Mouse (Mus musculus) MEL (cell line): ENCODE data around the gene Atxn2. TPM values are rescaled to one million over a fixed set of nuclear protein-coding genes. Genes with fewer than 3 reads are reported as not detected.
A peak's percentile ranks its signal among the peaks of the same experiment; 100 is the strongest.

Source experiments
- DNase-seq: peaks from one replicate; pipeline ENCODE4 v3.0.0; 2011; ENCODE audit warnings: low read depth, low spot score
- H3K27ac ChIP-seq: 2 replicates; pipeline ENCODE4 v1.5.1; 2012; ENCODE audit warnings: low read depth, mild to moderate bottlenecking, control low read depth, low read length, moderate library complexity; ENCODE audit not compliant: control insufficient read depth
- H3K27me3 ChIP-seq, 2 experiments: fragments of 150-350 bp in 1 of 2; sonication (generic) in 1 of 2; 2 replicates each; pipeline ENCODE4 v1.6.1; 2012; ENCODE audit warnings: low read length in 2 of 2, mild to moderate bottlenecking in 2 of 2, improper control_type of control experiment in 1 of 2, moderate library complexity in 1 of 2; ENCODE audit not compliant: insufficient read depth in 2 of 2, control insufficient read depth in 1 of 2
- H3K36me3 ChIP-seq, 2 experiments: 2 replicates each; pipeline ENCODE4 v1.6.1; 2012 to 2014; ENCODE audit warnings: low read length in 2 of 2, improper control_type of control experiment in 1 of 2, inconsistent platforms in 1 of 2, mild to moderate bottlenecking in 1 of 2; ENCODE audit not compliant: insufficient read depth in 2 of 2, control insufficient read depth in 1 of 2
- H3K4me1 ChIP-seq, 2 experiments: fragments of 150-350 bp in 1 of 2; sonication (generic) in 1 of 2; 2 replicates each; pipeline ENCODE4 v1.6.1; 2012; ENCODE audit warnings: low read length in 2 of 2, improper control_type of control experiment in 1 of 2, mild to moderate bottlenecking in 1 of 2; ENCODE audit not compliant: insufficient read depth in 2 of 2, control insufficient read depth in 1 of 2
- H3K4me3 ChIP-seq, 2 experiments: fragments of 150-350 bp in 1 of 2; sonication (generic) in 1 of 2; 2 replicates each; pipeline ENCODE4 v1.5.1; 2012; ENCODE audit warnings: low read depth in 2 of 2, low read length in 2 of 2, mild to moderate bottlenecking in 2 of 2, moderate library complexity in 2 of 2, control low read depth in 1 of 2, improper control_type of control experiment in 1 of 2; ENCODE audit not compliant: control insufficient read depth in 1 of 2, insufficient read depth in 1 of 2
- H3K79me2 ChIP-seq: 2 replicates; pipeline ENCODE4 v1.6.1; 2012; ENCODE audit warnings: mild to moderate bottlenecking, low read length, moderate library complexity; ENCODE audit not compliant: control insufficient read depth, poor library complexity, insufficient read depth
- H3K9ac ChIP-seq: 2 replicates; pipeline ENCODE4 v1.6.1; 2012; ENCODE audit warnings: low read depth, mild to moderate bottlenecking, control low read depth, low read length, moderate library complexity; ENCODE audit not compliant: control insufficient read depth, poor library complexity, severe bottlenecking
- H3K9me3 ChIP-seq: fragments of 150-350 bp; sonication (generic); replicated peaks from 2 replicates; pipeline ENCODE4 v1.6.1; 2012; ENCODE audit warnings: mild to moderate bottlenecking, low read length, improper control_type of control experiment, moderate library complexity; ENCODE audit not compliant: insufficient read depth
- BHLHE40 ChIP-seq: IDR thresholded peaks from 2 replicates; pipeline ENCODE4 v1.6.1; 2012; ENCODE audit warnings: low read depth, mild to moderate bottlenecking, inconsistent platforms, low read length, improper control_type of control experiment, borderline replicate concordance
- CHD2 ChIP-seq: IDR thresholded peaks from 2 replicates; pipeline ENCODE4 v1.6.1; 2011; ENCODE audit warnings: low read length, improper control_type of control experiment
- CTCF ChIP-seq, 3 experiments: IDR thresholded peaks in 2 of 3; conservative IDR thresholded peaks in 1 of 3; 2 replicates each; pipeline ENCODE4 v1.5.1; 2011 to 2012; ENCODE audit warnings: low read length in 3 of 3, low read depth in 2 of 3, mild to moderate bottlenecking in 2 of 3, improper control_type of control experiment in 1 of 3, inconsistent platforms in 1 of 3, mixed read lengths in 1 of 3, moderate library complexity in 1 of 3; ENCODE audit not compliant: control insufficient read depth in 1 of 3, insufficient read depth in 1 of 3, poor library complexity in 1 of 3, severe bottlenecking in 1 of 3
- E2F4 ChIP-seq: IDR thresholded peaks from 2 replicates; pipeline ENCODE4 v1.6.1; 2011; ENCODE audit warnings: low read depth, low read length, improper control_type of control experiment, borderline replicate concordance
- EP300 ChIP-seq, 2 experiments: IDR thresholded peaks; 2 replicates each; pipeline ENCODE4 v1.6.1; 2011; ENCODE audit warnings: improper control_type of control experiment in 2 of 2, low read length in 2 of 2, low read depth in 1 of 2, mild to moderate bottlenecking in 1 of 2
- ETS1 ChIP-seq: IDR thresholded peaks from 2 replicates; pipeline ENCODE4 v1.6.1; 2012; ENCODE audit warnings: low read depth, mild to moderate bottlenecking, inconsistent platforms, low read length, improper control_type of control experiment, moderate library complexity
- GABPA ChIP-seq: IDR thresholded peaks from 2 replicates; pipeline ENCODE4 v1.6.1; 2012; ENCODE audit warnings: low read depth, mild to moderate bottlenecking, inconsistent platforms, low read length, improper control_type of control experiment, moderate library complexity
- GATA1 ChIP-seq: IDR thresholded peaks from 2 replicates; pipeline ENCODE4 v1.6.1; 2011; ENCODE audit warnings: low read depth, low read length, improper control_type of control experiment
- HCFC1 ChIP-seq: IDR thresholded peaks from 2 replicates; pipeline ENCODE4 v1.6.1; 2012; ENCODE audit warnings: low read depth, mild to moderate bottlenecking, inconsistent platforms, low read length, improper control_type of control experiment, moderate library complexity
- JUND ChIP-seq: IDR thresholded peaks from 2 replicates; pipeline ENCODE4 v1.6.1; 2011; ENCODE audit warnings: low read depth, mild to moderate bottlenecking, improper control_type of control experiment, low read length
- MAFK ChIP-seq: IDR thresholded peaks from 2 replicates; pipeline ENCODE4 v1.6.1; 2011; ENCODE audit warnings: low read depth, mild to moderate bottlenecking, low read length, improper control_type of control experiment, borderline replicate concordance
- MAZ ChIP-seq: IDR thresholded peaks from 2 replicates; pipeline ENCODE4 v1.6.1; 2012; ENCODE audit warnings: low read depth, mild to moderate bottlenecking, inconsistent platforms, low read length, improper control_type of control experiment
- MEF2A ChIP-seq: IDR thresholded peaks from 2 replicates; pipeline ENCODE4 v1.6.1; 2014; ENCODE audit warnings: low read depth, mild to moderate bottlenecking, inconsistent platforms, low read length, improper control_type of control experiment; ENCODE audit not compliant: poor library complexity, insufficient replicate concordance, severe bottlenecking; ENCODE audit errors: extremely low read depth
- MYB ChIP-seq: IDR thresholded peaks from 2 replicates; pipeline ENCODE4 v1.6.1; 2011; ENCODE audit warnings: mild to moderate bottlenecking, low read depth, low read length, improper control_type of control experiment
- MYC ChIP-seq: IDR thresholded peaks from 2 replicates; pipeline ENCODE4 v1.6.1; 2011; ENCODE audit warnings: low read depth, mild to moderate bottlenecking, low read length, improper control_type of control experiment, moderate library complexity
- NRF1 ChIP-seq: IDR thresholded peaks from 2 replicates; pipeline ENCODE4 v1.6.1; 2014; ENCODE audit warnings: low read depth, mild to moderate bottlenecking, inconsistent platforms, low read length, improper control_type of control experiment, moderate library complexity; ENCODE audit not compliant: poor library complexity, insufficient read depth, severe bottlenecking
- POLR2AphosphoS2 ChIP-seq: IDR thresholded peaks from 2 replicates; pipeline ENCODE4 v1.6.1; 2011; ENCODE audit warnings: low read length, improper control_type of control experiment
- POLR2AphosphoS5 ChIP-seq: IDR thresholded peaks from 2 replicates; pipeline ENCODE4 v1.6.1; 2012; ENCODE audit warnings: low read depth, borderline replicate concordance, mild to moderate bottlenecking, inconsistent platforms, low read length, moderate library complexity, mixed read lengths
- SIN3A ChIP-seq: IDR thresholded peaks from 2 replicates; pipeline ENCODE4 v1.6.1; 2012; ENCODE audit warnings: low read length, improper control_type of control experiment, inconsistent platforms
- TAL1 ChIP-seq: IDR thresholded peaks from 2 replicates; pipeline ENCODE4 v1.6.1; 2012; ENCODE audit warnings: mild to moderate bottlenecking, inconsistent platforms, low read length, moderate library complexity, mixed read lengths
- TCF12 ChIP-seq: IDR thresholded peaks from 2 replicates; pipeline ENCODE4 v1.6.1; 2014; ENCODE audit warnings: low read depth, mild to moderate bottlenecking, inconsistent platforms, low read length, improper control_type of control experiment, moderate library complexity
- USF1 ChIP-seq: IDR thresholded peaks from 2 replicates; pipeline ENCODE4 v1.6.1; 2014; ENCODE audit warnings: low read depth, mild to moderate bottlenecking, inconsistent platforms, low read length, improper control_type of control experiment, moderate library complexity
- USF2 ChIP-seq, 2 experiments: IDR thresholded peaks; 2 replicates each; pipeline ENCODE4 v1.6.1; 2011 to 2012; ENCODE audit warnings: improper control_type of control experiment in 2 of 2, low read length in 2 of 2, borderline replicate concordance in 1 of 2, inconsistent platforms in 1 of 2, low read depth in 1 of 2, mild to moderate bottlenecking in 1 of 2; ENCODE audit not compliant: insufficient read depth in 1 of 2
- ZKSCAN1 ChIP-seq: IDR thresholded peaks from 2 replicates; pipeline ENCODE4 v1.6.1; 2012; ENCODE audit warnings: low read depth, mild to moderate bottlenecking, inconsistent platforms, low read length, improper control_type of control experiment, moderate library complexity
- polyA plus RNA-seq, 2 experiments: library from polyadenylated mRNA; stranded (reverse) in 1 of 2; unstranded in 1 of 2; fragments of >175 nt in 1 of 2; fragments of >200 nt in 1 of 2; gene quantifications; 2 replicates each; pipeline versions ENCODE4 v1.2.1 to v1.2.4; 2012; ENCODE audit warnings: low replicate concordance in 2 of 2, low read depth in 1 of 2; ENCODE audit not compliant: insufficient read length in 2 of 2, insufficient read depth in 1 of 2, missing spikeins in 1 of 2
- total RNA-seq: library from RNA; depleted of rRNA; stranded (reverse); fragments of 300-350 nt; gene quantifications from 2 replicates; pipeline ENCODE4 v1.2.3, GENCODE M21; 2012

The Atxn2 gene
- total and polyA plus RNA-seq, 3 experiments = 16.3 to 476 (median 85.4) TPM

DNA sequence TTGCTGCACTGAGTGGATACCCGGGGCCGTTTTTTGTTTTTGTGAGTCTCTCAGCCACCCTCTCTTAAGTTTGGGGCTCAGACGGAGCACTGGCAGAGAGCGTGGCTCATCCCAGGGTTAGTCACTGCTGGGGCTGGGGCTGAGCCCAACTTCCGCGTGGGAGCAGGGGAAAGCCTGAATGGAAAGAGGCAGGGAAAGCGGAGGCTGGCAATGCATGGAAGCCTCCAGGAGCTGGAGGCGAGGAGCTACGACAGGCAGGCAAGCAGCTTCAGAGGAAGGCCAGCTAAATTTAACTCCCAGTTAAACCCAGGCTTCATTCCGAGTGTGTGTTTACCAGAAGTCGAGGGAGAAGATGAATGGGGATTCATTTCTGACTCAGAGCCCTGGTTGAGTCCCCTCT, 10.6 kb upstream of the Atxn2 start:
- H3K27ac ChIP-seq = no peak overlapping the region
- no peak overlapping the region for H3K9ac ChIP-seq
- no peaks in the 10 kb centered on the region for H3K9me3 ChIP-seq
- H3K79me2 ChIP-seq = no peaks in the 10 kb centered on the region
- H3K4me3 ChIP-seq = no peak overlapping the region
- peaks cover 0 to 7% of the 10 kb centered on the region in 2 experiments; a peak in 2 of 4 replicates for H3K36me3 ChIP-seq
- H3K4me1 ChIP-seq = peaks cover 7 to 10% of the 10 kb centered on the region in 2 experiments; a peak in 3 of 4 replicates
- no peaks in the 10 kb centered on the region for H3K27me3 ChIP-seq
- DNase-seq = no peak
- TF ChIP-seq SIN3A = no peak

DNA sequence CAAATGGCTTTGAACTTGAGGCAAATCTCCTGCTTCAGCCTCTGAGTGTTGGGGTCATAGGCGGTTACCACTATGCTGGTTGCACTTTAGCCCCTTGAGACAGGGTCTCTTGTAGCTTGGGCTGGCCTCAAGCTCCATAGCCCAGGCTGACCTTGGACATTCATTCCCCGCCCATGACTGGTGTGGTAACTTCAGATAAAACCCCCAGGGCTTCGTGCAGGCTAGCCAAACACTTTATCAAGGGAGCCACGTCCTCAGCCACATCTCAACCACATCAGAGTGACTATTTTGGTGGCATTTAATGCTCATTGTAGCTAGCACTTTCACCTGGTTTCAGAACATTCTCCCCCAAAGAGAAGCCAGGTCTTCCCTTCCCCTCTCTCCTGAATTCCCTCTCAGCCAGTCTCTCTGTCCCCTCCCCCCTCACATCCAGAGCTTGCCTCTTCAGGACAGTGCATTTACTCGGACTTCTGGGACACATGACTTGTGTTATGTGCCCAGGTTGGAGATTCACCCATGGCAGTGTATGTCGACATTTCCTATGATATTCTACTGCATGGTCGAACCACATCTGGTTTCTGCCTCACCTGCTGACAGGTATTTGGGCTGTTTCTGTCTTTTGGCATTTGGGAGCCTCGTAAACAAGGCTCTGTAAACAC, 9.9 kb upstream of the Atxn2 start:
- Histone ChIP-seq H3K27ac (peak overlapping the region; percentile 39; the same call in 1 of the 2 replicates), H3K4me1 (peaks cover 7 to 10% of the 10 kb centered on the region in 2 experiments; a peak in 3 of 4 replicates), H3K4me3 (peak overlapping the region; percentile 19 to 32; a peak in 3 of 4 replicates), H3K27me3 (no peaks in the 10 kb centered on the region), H3K36me3 (peaks cover 0 to 7% of the 10 kb centered on the region in 2 experiments; a peak in 2 of 4 replicates), H3K9ac (peak overlapping the region; percentile 23; the same call in 1 of the 2 replicates), H3K79me2 (no peaks in the 10 kb centered on the region), H3K9me3 (no peaks in the 10 kb centered on the region)
- TF ChIP-seq USF2 (IDR thresholded peaks at IDR 0.05; ENCODE audit: borderline replicate concordance in 1 of 2, insufficient read depth in 1 of 2, low read depth in 1 of 2, low read length in 2 of 2) (no peak), MYB (no peak), USF1 (no peak), TCF12 (peak; percentile 85), MEF2A (no peak), BHLHE40 (no peak), MAFK (no peak), JUND (no peak), MYC (no peak), GATA1 (peak; percentile 55), SIN3A (no peak), TAL1 (peak; percentile 70), POLR2AphosphoS2 (no peak), POLR2AphosphoS5 (no peak), NRF1 (no peak), MAZ (no peak), ZKSCAN1 (no peak), ETS1 (0 out of 2 replicates have a peak, but pooled peaks have one; percentile 25), GABPA (no peak), CHD2 (no peak), E2F4 (no peak), HCFC1 (no peak), CTCF (IDR thresholded peaks at IDR 0.05 in 2 of 3, conservative IDR thresholded peaks at IDR 0.05 in 1 of 3; ENCODE audit: control insufficient read depth in 1 of 3, insufficient read depth in 1 of 3, low read depth in 2 of 3, low read length in 3 of 3, poor library complexity in 1 of 3, severe bottlenecking in 1 of 3) (no peak), EP300 (IDR thresholded peaks at IDR 0.05; ENCODE audit: low read depth in 1 of 2, low read length in 2 of 2) (peak; percentile 69 to 74)
- peak; percentile 56 for DNase-seq
